ENCODE assay signal across 12 mouse cellular contexts in genomic region chr1:136958666-136959065, GRCm38 (mm10). TPM values are rescaled to one million over a fixed set of nuclear protein-coding genes. Genes with fewer than 3 reads are reported as not detected.
A peak's percentile ranks its signal among the peaks of the same experiment; 100 is the strongest.
DNase-seq lines count a peak whose midpoint lies in the region; ATAC-seq and TF ChIP-seq lines count a peak whose summit lies in the region.
"Had no signal": no experiment of that assay in that cellular context is flagged by ENCODE, and none has a peak within 500 bp of the region (broad histone marks: within the 10 kb centered on the region; RNA-seq: fewer than 3 reads in every experiment).

No protein-coding gene starts in this region.

- no peaks in the 10 kb centered on the region for H3K9me3 ChIP-seq in heart, embryonic 11.5 days (replicated peaks; ENCODE audit: control insufficient read depth, low read length)
- H3K9me3 ChIP-seq in E14TG2a.4 (ENCODE audit: low read length) = no peaks in the 10 kb centered on the region; the same call in 1 of the 2 replicates
- H3K9me3 ChIP-seq in hindbrain, embryonic 13.5 days = no peaks in the 10 kb centered on the region
- no peaks in the 10 kb centered on the region for H3K9me3 ChIP-seq in liver, embryonic 16.5 days (replicated peaks; ENCODE audit: control insufficient read depth, low read length)

- peaks cover 29% of the 10 kb centered on the region for H3K27me3 ChIP-seq in heart, embryonic 11.5 days (ENCODE audit: control insufficient read depth, insufficient read depth, low read length)
- H3K27me3 ChIP-seq in E14TG2a.4 (ENCODE audit: insufficient read depth, low read length) = no peaks in the 10 kb centered on the region
- peaks cover 64% of the 10 kb centered on the region for H3K27me3 ChIP-seq in hindbrain, embryonic 13.5 days
- peaks cover 12% of the 10 kb centered on the region for H3K27me3 ChIP-seq in liver, embryonic 16.5 days (ENCODE audit: control insufficient read depth, insufficient read depth, low read depth, low read length)

- WGBS in heart, embryonic 11.5 days (ENCODE audit: insufficient replicate concordance) = 7% methylated on average over 9 of the region's 9 CpGs
- 2% methylated on average over 9 of the region's 9 CpGs for WGBS in hindbrain, embryonic 13.5 days
- 4% methylated on average over 9 of the region's 9 CpGs for WGBS in liver, embryonic 16.5 days (ENCODE audit: insufficient replicate concordance)

- no peaks in the 10 kb centered on the region for H3K36me3 ChIP-seq in heart, embryonic 11.5 days (ENCODE audit: control insufficient read depth, insufficient read depth, low read length)
- H3K36me3 ChIP-seq in E14TG2a.4 (ENCODE audit: insufficient read depth, low read length) = no peaks in the 10 kb centered on the region
- H3K36me3 ChIP-seq in hindbrain, embryonic 13.5 days = no peaks in the 10 kb centered on the region
- H3K36me3 ChIP-seq in liver, embryonic 16.5 days (ENCODE audit: control insufficient read depth, insufficient read depth) = no peaks in the 10 kb centered on the region

- no peak overlapping the region for H3K4me3 ChIP-seq in heart, embryonic 11.5 days (ENCODE audit: low read depth, low read length)
- peak overlapping the region; percentile 67 for H3K4me3 ChIP-seq in E14TG2a.4 (replicated peaks; ENCODE audit: low read length)
- H3K4me3 ChIP-seq in hindbrain, embryonic 13.5 days = no peak overlapping the region
- peak overlapping the region; percentile 40 for H3K4me3 ChIP-seq in liver, embryonic 16.5 days (ENCODE audit: low read depth, low read length)

- H3K4me1 ChIP-seq in heart, embryonic 11.5 days (ENCODE audit: control insufficient read depth, insufficient read depth, low read length) = peaks cover 5% of the 10 kb centered on the region; the same call in 1 of the 2 replicates
- peaks cover 53% of the 10 kb centered on the region for H3K4me1 ChIP-seq in E14TG2a.4 (replicated peaks; ENCODE audit: low read depth, low read length)
- H3K4me1 ChIP-seq in hindbrain, embryonic 13.5 days (replicated peaks) = peaks cover 8% of the 10 kb centered on the region
- H3K4me1 ChIP-seq in liver, embryonic 16.5 days (ENCODE audit: control insufficient read depth, low read depth, low read length) = no peaks in the 10 kb centered on the region

- ATAC-seq in heart, embryonic 11.5 days (replicated peaks; ENCODE audit: insufficient number of reproducible peaks, low FRiP score, low TSS enrichment) = no peak
- ATAC-seq in hindbrain, embryonic 13.5 days (ENCODE audit: low FRiP score) = no peak
- ATAC-seq in liver, embryonic 16.5 days (ENCODE audit: low read depth) = no peak
- no peak for ATAC-seq in megakaryocyte, adult 5-6 weeks (ENCODE audit: poor library complexity, severe bottlenecking)

- peak overlapping the region; percentile 29; the same call in 1 of the 2 replicates for H3K4me2 ChIP-seq in heart, embryonic 11.5 days
- peak overlapping the region; percentile 26; the same call in 1 of the 2 replicates for H3K4me2 ChIP-seq in hindbrain, embryonic 13.5 days
- peak overlapping the region; percentile 42 for H3K4me2 ChIP-seq in liver, embryonic 16.5 days (ENCODE audit: low read depth, low read length)

- H3K27ac ChIP-seq in heart, embryonic 11.5 days (ENCODE audit: low read depth, low read length) = no peak overlapping the region
- H3K27ac ChIP-seq in hindbrain, embryonic 13.5 days = no peak overlapping the region
- no peak overlapping the region; the same call in 1 of the 2 replicates for H3K27ac ChIP-seq in liver, embryonic 16.5 days (ENCODE audit: low read length)
- H3K27ac ChIP-seq: macrophage had no signal

- no peak for DNase-seq in heart, adult 8-10 months (ENCODE audit: low spot score)
- DNase-seq in left cerebral cortex, adult 9 months (ENCODE audit: low spot score in 2 of 2) = no peak
- no peak for DNase-seq in urinary bladder, adult 2 months (ENCODE audit: low spot score)
- DNase-seq: cerebellum, adult 9-10 months; kidney, adult 2 months had no signal

- H3K9ac ChIP-seq in heart, embryonic 11.5 days (ENCODE audit: low read depth, low read length) = no peak overlapping the region
- H3K9ac ChIP-seq in hindbrain, embryonic 13.5 days = no peak overlapping the region
- H3K9ac ChIP-seq in liver, embryonic 16.5 days (ENCODE audit: low read depth, low read length) = no peak overlapping the region

- TF ChIP-seq CTCF in E14TG2a.4 (conservative IDR thresholded peaks at IDR 0.05; ENCODE audit: low read length) = no peak

RNA-seq across cellular contexts. Expression of gene Nr5a2, which starts 1.6 kb away (rescaled TPM):
- polyA plus RNA-seq in heart, embryonic 11.5 days (2014; fragmentation: Nextera tagmentation; extraction: Ambion mirVana) = 0.14 TPM in 2 replicates
- total RNA-seq in heart, adult 8-10 months (2022) = 1 to 10 TPM in 1 of 4 experiments, under 1 TPM in 3; 0.41 to 1.1 (median 0.43) TPM
- 0.62 and 0.64 TPM in 2 replicates for polyA plus RNA-seq in hindbrain, embryonic 13.5 days (2015; fragmentation: Nextera tagmentation; extraction: Ambion mirVana)
- polyA plus RNA-seq in liver, embryonic 16.5 days (2015; fragmentation: Nextera tagmentation; extraction: Ambion mirVana) = 2.2 and 2.9 TPM in 2 replicates
- polyA plus RNA-seq in urinary bladder, adult 2 months (2012; rRNA removed) = 1.1 and 1.3 TPM in 2 replicates
- not detected in 2 replicates for total RNA-seq in megakaryocyte, adult 5-6 weeks (2015)
- not detected in 2 replicates for total RNA-seq in megakaryocyte, adult 5-6 weeks (2017)
- total RNA-seq: layer of hippocampus, postnatal 25 days had no signal
- polyA plus RNA-seq: macrophage had no signal

Comparison
In these comparisons a context has a peak if more than half of its experiments do, and no peak if none do; other contexts are left out.
1. H3K4me3 ChIP-seq: peak in E14TG2a.4 (single experiment) and liver, embryonic 16.5 days (single experiment); none in heart, embryonic 11.5 days (single experiment) and hindbrain, embryonic 13.5 days (single experiment).
2. Peak in every context shown above with its lines, with median percentiles within 50 percentile points of each other: H3K4me2 ChIP-seq.